ENCODE assay signal across 13 mouse cellular contexts in genomic region chr6:88548405-88549049, GRCm38 (mm10). TPM values are rescaled to one million over a fixed set of nuclear protein-coding genes. Genes with fewer than 3 reads are reported as not detected.
DNase-seq lines count a peak whose midpoint lies in the region; ATAC-seq and TF ChIP-seq lines count a peak whose summit lies in the region.
"Had no signal": no experiment of that assay in that cellular context is flagged by ENCODE, and none has a peak within 500 bp of the region (broad histone marks: within the 10 kb centered on the region; RNA-seq: fewer than 3 reads in every experiment).

No protein-coding gene starts in this region.

- H3K9me3 ChIP-seq in liver, embryonic 11.5 days (ENCODE audit: control insufficient read depth, low read length): no peaks in the 10 kb centered on the region
- H3K9me3 ChIP-seq in MEL (replicated peaks; ENCODE audit: insufficient read depth, low read length): no peaks in the 10 kb centered on the region
- no peaks in the 10 kb centered on the region for H3K9me3 ChIP-seq in liver, embryonic 16.5 days (replicated peaks; ENCODE audit: control insufficient read depth, low read length)
- H3K9me3 ChIP-seq: embryonic facial prominence, embryonic 13.5 days; heart, embryonic 12.5 days; hindbrain, embryonic 10.5 days; midbrain, embryonic 12.5 days had no signal

- no peak overlapping the region for H3K4me3 ChIP-seq in liver, embryonic 11.5 days (ENCODE audit: low read depth, low read length)
- peak overlapping the region in 1 of 2 experiments; percentile 4; a peak in 2 of 4 replicates for H3K4me3 ChIP-seq in MEL (ENCODE audit: control insufficient read depth in 1 of 2, insufficient read depth in 1 of 2, low read depth in 2 of 2, low read length in 2 of 2)
- no peak overlapping the region for H3K4me3 ChIP-seq in liver, embryonic 16.5 days (ENCODE audit: low read depth, low read length)
- H3K4me3 ChIP-seq: embryonic facial prominence, embryonic 13.5 days; heart, embryonic 12.5 days; hindbrain, embryonic 10.5 days; midbrain, embryonic 12.5 days had no signal

- TF ChIP-seq CTCF in MEL (IDR thresholded peaks at IDR 0.05 in 2 of 3, conservative IDR thresholded peaks at IDR 0.05 in 1 of 3; ENCODE audit: control insufficient read depth in 1 of 3, insufficient read depth in 1 of 3, low read depth in 2 of 3, low read length in 3 of 3, poor library complexity in 1 of 3, severe bottlenecking in 1 of 3): no peak

- no peaks in the 10 kb centered on the region for H3K36me3 ChIP-seq in liver, embryonic 11.5 days (ENCODE audit: control insufficient read depth, insufficient read depth, low read length)
- H3K36me3 ChIP-seq in MEL (ENCODE audit: control insufficient read depth in 1 of 2, insufficient read depth in 2 of 2, low read length in 2 of 2): peaks cover 0 to 16% of the 10 kb centered on the region in 2 experiments; a peak in 2 of 4 replicates
- no peaks in the 10 kb centered on the region for H3K36me3 ChIP-seq in liver, embryonic 16.5 days (ENCODE audit: control insufficient read depth, insufficient read depth)
- H3K36me3 ChIP-seq: embryonic facial prominence, embryonic 13.5 days; heart, embryonic 12.5 days; hindbrain, embryonic 10.5 days; midbrain, embryonic 12.5 days had no signal

- 63% methylated on average over 10 of the region's 10 CpGs for WGBS in liver, embryonic 11.5 days
- WGBS in liver, embryonic 16.5 days (ENCODE audit: insufficient replicate concordance): 42% methylated on average over 10 of the region's 10 CpGs

- no peak for TF ChIP-seq POLR2A in MEL (IDR thresholded peaks at IDR 0.05; ENCODE audit: control insufficient read depth in 1 of 2, insufficient read depth in 1 of 2, low read depth in 1 of 2, low read length in 2 of 2, poor library complexity in 1 of 2)

- ATAC-seq in liver, embryonic 11.5 days (replicated peaks; ENCODE audit: low FRiP score): peak; percentile 42
- ATAC-seq in erythroblast, adult 5-6 weeks (replicated peaks; ENCODE audit: low FRiP score, poor library complexity, severe bottlenecking): peak; percentile 48; the same call in 1 of the 2 replicates
- ATAC-seq in liver, embryonic 16.5 days (ENCODE audit: low read depth): peak; percentile 78

- peaks cover 11% of the 10 kb centered on the region; the same call in 1 of the 2 replicates for H3K27me3 ChIP-seq in liver, embryonic 11.5 days (replicated peaks; ENCODE audit: control insufficient read depth, insufficient read depth, low read length)
- H3K27me3 ChIP-seq in MEL (ENCODE audit: control insufficient read depth in 1 of 2, insufficient read depth in 2 of 2, low read length in 2 of 2): peaks cover 0 to 23% of the 10 kb centered on the region in 2 experiments; a peak in 1 of 4 replicates
- H3K27me3 ChIP-seq in liver, embryonic 16.5 days (ENCODE audit: control insufficient read depth, insufficient read depth, low read depth, low read length): peaks cover 7% of the 10 kb centered on the region

- no peaks in the 10 kb centered on the region for H3K79me2 ChIP-seq in MEL (ENCODE audit: control insufficient read depth, insufficient read depth, low read length, poor library complexity)

- TF ChIP-seq EP300 in MEL (IDR thresholded peaks at IDR 0.05; ENCODE audit: low read depth in 1 of 2, low read length in 2 of 2): peak; percentile 64 to 80

- no peak overlapping the region for H3K9ac ChIP-seq in liver, embryonic 11.5 days (ENCODE audit: low read depth, low read length)
- H3K9ac ChIP-seq in MEL (ENCODE audit: control insufficient read depth, low read depth, low read length, poor library complexity, severe bottlenecking): no peak overlapping the region
- H3K9ac ChIP-seq in liver, embryonic 16.5 days (ENCODE audit: low read depth, low read length): no peak overlapping the region
- H3K9ac ChIP-seq: embryonic facial prominence, embryonic 13.5 days; heart, embryonic 12.5 days; midbrain, embryonic 12.5 days had no signal

- no peak overlapping the region for H3K27ac ChIP-seq in liver, embryonic 11.5 days (ENCODE audit: low read depth, low read length)
- peak overlapping the region; percentile 2; the same call in 1 of the 2 replicates for H3K27ac ChIP-seq in MEL (ENCODE audit: control insufficient read depth, low read depth, low read length)
- peak overlapping the region; percentile 17; the same call in 1 of the 2 replicates for H3K27ac ChIP-seq in liver, embryonic 16.5 days (ENCODE audit: low read length)
- H3K27ac ChIP-seq: embryonic facial prominence, embryonic 13.5 days; hindbrain, embryonic 10.5 days; midbrain, embryonic 12.5 days; stomach, postnatal 0 days had no signal

- H3K4me2 ChIP-seq in liver, embryonic 11.5 days: no peak overlapping the region
- peak overlapping the region; percentile 11; the same call in 1 of the 2 replicates for H3K4me2 ChIP-seq in liver, embryonic 16.5 days (ENCODE audit: low read depth, low read length)
- H3K4me2 ChIP-seq: embryonic facial prominence, embryonic 13.5 days; heart, embryonic 12.5 days; midbrain, embryonic 12.5 days had no signal

- DNase-seq in liver, embryonic 11.5 days (ENCODE audit: low spot score): no peak
- DNase-seq in liver (no peak), MEL (ENCODE audit: low read depth, low spot score) (peak; percentile 54)
- no peak for DNase-seq in spleen, postnatal 14 days (ENCODE audit: low spot score in 2 of 2)
- DNase-seq in lung, postnatal 4 days: no peak
- DNase-seq in heart, adult 9 months (ENCODE audit: low spot score in 2 of 2): no peak

- no peak for TF ChIP-seq RAD21 in MEL (IDR thresholded peaks at IDR 0.05; ENCODE audit: low read depth, low read length)

- peaks cover 22% of the 10 kb centered on the region for H3K4me1 ChIP-seq in liver, embryonic 11.5 days (replicated peaks; ENCODE audit: control insufficient read depth, insufficient read depth, low read length)
- H3K4me1 ChIP-seq in MEL (ENCODE audit: control insufficient read depth in 1 of 2, insufficient read depth in 2 of 2, low read length in 2 of 2): peaks cover 5 to 20% of the 10 kb centered on the region in 2 experiments
- H3K4me1 ChIP-seq in liver, embryonic 16.5 days (ENCODE audit: control insufficient read depth, low read depth, low read length): peaks cover 22% of the 10 kb centered on the region
- H3K4me1 ChIP-seq: embryonic facial prominence, embryonic 13.5 days had no signal

TF ChIP-seq in MEL, 35 proteins besides CTCF, POLR2A, EP300 and RAD21:
- TF ChIP-seq ELF1 (IDR thresholded peaks at IDR 0.05; ENCODE audit: low read depth, low read length) (no peak), TCF12 (IDR thresholded peaks at IDR 0.05; ENCODE audit: low read depth, low read length) (peak; percentile 86), UBTF (IDR thresholded peaks at IDR 0.05; ENCODE audit: borderline replicate concordance, insufficient read depth, low read depth, low read length) (no peak), MYC (IDR thresholded peaks at IDR 0.05; ENCODE audit: low read depth, low read length) (no peak), MXI1 (IDR thresholded peaks at IDR 0.05; ENCODE audit: low read depth, low read length) (0 out of 2 replicates have a peak, but pooled peaks have one; percentile 21), BHLHE40 (IDR thresholded peaks at IDR 0.05; ENCODE audit: borderline replicate concordance, low read depth, low read length) (peak; percentile 44; the same call in 1 of the 2 replicates), MAFK (IDR thresholded peaks at IDR 0.05; ENCODE audit: borderline replicate concordance, low read depth, low read length) (no peak), GATA1 (IDR thresholded peaks at IDR 0.05; ENCODE audit: low read depth, low read length) (peak; percentile 82), TAL1 (IDR thresholded peaks at IDR 0.05; ENCODE audit: low read length) (peak; percentile 36), MAX (IDR thresholded peaks at IDR 0.05; ENCODE audit: low read length) (peak; percentile 35; the same call in 1 of the 2 replicates), JUND (IDR thresholded peaks at IDR 0.05; ENCODE audit: low read depth, low read length) (0 out of 2 replicates have a peak, but pooled peaks have one; percentile 55), SMC3 (IDR thresholded peaks at IDR 0.05; ENCODE audit: low read depth, low read length) (no peak; the same call in 1 of the 2 replicates), ZNF384 (IDR thresholded peaks at IDR 0.05; ENCODE audit: low read depth, low read length) (peak; percentile 86), MEF2A (IDR thresholded peaks at IDR 0.05; ENCODE audit: extremely low read depth, insufficient replicate concordance, low read depth, low read length, poor library complexity, severe bottlenecking) (no peak), SIN3A (IDR thresholded peaks at IDR 0.05; ENCODE audit: low read length) (peak; percentile 57), ZC3H11A (IDR thresholded peaks at IDR 0.05; ENCODE audit: low read depth, low read length) (no peak), ETS1 (IDR thresholded peaks at IDR 0.05; ENCODE audit: low read depth, low read length) (peak; percentile 78), CHD1 (IDR thresholded peaks at IDR 0.05; ENCODE audit: low read depth, low read length) (no peak)

RNA-seq across cellular contexts. Expression of gene Sec61a1, which starts 29.8 kb away (rescaled TPM):
- 214 and 233 TPM in 2 replicates for polyA plus RNA-seq in liver, embryonic 11.5 days (2014; fragmentation: Nextera tagmentation; extraction: Ambion mirVana)
- 249 and 277 TPM in 2 replicates for total RNA-seq in MEL (2012; rRNA removed)
- 100 to 1,000 TPM; 111 to 161 TPM for polyA plus RNA-seq in MEL (2012; ENCODE audit: insufficient read depth in 1 of 2, insufficient read length in 2 of 2, low read depth in 1 of 2, low replicate concordance in 2 of 2, missing spikeins in 1 of 2)
- 26.1 and 35.1 TPM in 2 replicates for total RNA-seq in erythroblast, adult 5-6 weeks (2015; ENCODE audit: low replicate concordance)
- 33.3 and 37.7 TPM in 2 replicates for total RNA-seq in erythroblast, adult 5-6 weeks (2017; ENCODE audit: low replicate concordance)
- 132 and 138 TPM in 2 replicates for polyA plus RNA-seq in liver, embryonic 16.5 days (2015; fragmentation: Nextera tagmentation; extraction: Ambion mirVana)
